Mouse (Mus musculus): ENCODE results near the gene Hbb-bh1. TPM values are rescaled to one million over a fixed set of nuclear protein-coding genes. Genes with fewer than 3 reads are reported as not detected.

The Hbb-bh1 gene
- polyA plus RNA-seq, 1 experiment from 2014 or later: 6.2 TPM

Other genes with a start within 250 kb of the Hbb-bh1 start
- gene Olfr619, start 242.6 kb downstream of the Hbb-bh1 start, polyA plus RNA-seq (2014; fragmentation: Nextera tagmentation; extraction: Ambion mirVana): not detected in 2 replicates
- gene Olfr620, start 230.6 kb downstream of the Hbb-bh1 start, polyA plus RNA-seq (2014; fragmentation: Nextera tagmentation; extraction: Ambion mirVana): not detected in 2 replicates
- gene Olfr622, start 200.5 kb downstream of the Hbb-bh1 start, polyA plus RNA-seq (2014; fragmentation: Nextera tagmentation; extraction: Ambion mirVana): not detected in 2 replicates
- gene Olfr623, start 179.5 kb downstream of the Hbb-bh1 start, polyA plus RNA-seq (2014; fragmentation: Nextera tagmentation; extraction: Ambion mirVana): not detected in 2 replicates
- gene Olfr624, start 172.0 kb downstream of the Hbb-bh1 start, polyA plus RNA-seq (2014; fragmentation: Nextera tagmentation; extraction: Ambion mirVana): 0.04 TPM in 1 of 2 replicates, not detected in the other
- gene Olfr625-ps1, start 160.4 kb downstream of the Hbb-bh1 start, polyA plus RNA-seq (2014; fragmentation: Nextera tagmentation; extraction: Ambion mirVana): not detected in 2 replicates
- gene Olfr243, start 128.5 kb downstream of the Hbb-bh1 start, polyA plus RNA-seq (2014; fragmentation: Nextera tagmentation; extraction: Ambion mirVana): not detected in 2 replicates
- gene Olfr628, start 112.8 kb downstream of the Hbb-bh1 start, polyA plus RNA-seq (2014; fragmentation: Nextera tagmentation; extraction: Ambion mirVana): not detected in 2 replicates
- gene Olfr629, start 98.2 kb downstream of the Hbb-bh1 start, polyA plus RNA-seq (2014; fragmentation: Nextera tagmentation; extraction: Ambion mirVana): not detected in 2 replicates
- not detected in 2 replicates for gene Olfr630, start 85.8 kb downstream of the Hbb-bh1 start, polyA plus RNA-seq (2014; fragmentation: Nextera tagmentation; extraction: Ambion mirVana)
- not detected in 2 replicates for gene Olfr69, start 71.6 kb downstream of the Hbb-bh1 start, polyA plus RNA-seq (2014; fragmentation: Nextera tagmentation; extraction: Ambion mirVana)
- gene Olfr68, start 63.5 kb downstream of the Hbb-bh1 start, polyA plus RNA-seq (2014; fragmentation: Nextera tagmentation; extraction: Ambion mirVana): not detected in 2 replicates
- not detected in 2 replicates for gene Olfr67, start 51.3 kb downstream of the Hbb-bh1 start, polyA plus RNA-seq (2014; fragmentation: Nextera tagmentation; extraction: Ambion mirVana)
- gene Hbb-bt, start 29.2 kb downstream of the Hbb-bh1 start, polyA plus RNA-seq (2014; fragmentation: Nextera tagmentation; extraction: Ambion mirVana): 1,564 and 1,619 TPM in 2 replicates
- 3,670 and 3,888 TPM in 2 replicates for gene Hbb-bs, start 15.1 kb downstream of the Hbb-bh1 start, polyA plus RNA-seq (2014; fragmentation: Nextera tagmentation; extraction: Ambion mirVana)
- gene Hbb-bh2, start 2.6 kb downstream of the Hbb-bh1 start, polyA plus RNA-seq (2014; fragmentation: Nextera tagmentation; extraction: Ambion mirVana): not detected in 2 replicates
- 616 and 882 TPM in 2 replicates for gene Hbb-y, start 10.1 kb upstream of the Hbb-bh1 start, polyA plus RNA-seq (2014; fragmentation: Nextera tagmentation; extraction: Ambion mirVana)
- not detected in 2 replicates for gene Olfr66, start 43.1 kb upstream of the Hbb-bh1 start, polyA plus RNA-seq (2014; fragmentation: Nextera tagmentation; extraction: Ambion mirVana)
- not detected in 2 replicates for gene Olfr64, start 51.3 kb upstream of the Hbb-bh1 start, polyA plus RNA-seq (2014; fragmentation: Nextera tagmentation; extraction: Ambion mirVana)
- gene Olfr65, start 60.3 kb upstream of the Hbb-bh1 start, polyA plus RNA-seq (2014; fragmentation: Nextera tagmentation; extraction: Ambion mirVana): not detected in 2 replicates
- gene Olfr631, start 85.7 kb upstream of the Hbb-bh1 start, polyA plus RNA-seq (2014; fragmentation: Nextera tagmentation; extraction: Ambion mirVana): not detected in 2 replicates
- not detected in 2 replicates for gene Olfr632, start 91.2 kb upstream of the Hbb-bh1 start, polyA plus RNA-seq (2014; fragmentation: Nextera tagmentation; extraction: Ambion mirVana)
- gene Olfr633, start 101.3 kb upstream of the Hbb-bh1 start, polyA plus RNA-seq (2014; fragmentation: Nextera tagmentation; extraction: Ambion mirVana): not detected in 2 replicates
- not detected in 2 replicates for gene Olfr635, start 128.0 kb upstream of the Hbb-bh1 start, polyA plus RNA-seq (2014; fragmentation: Nextera tagmentation; extraction: Ambion mirVana)
- gene Olfr638, start 155.6 kb upstream of the Hbb-bh1 start, polyA plus RNA-seq (2014; fragmentation: Nextera tagmentation; extraction: Ambion mirVana): not detected in 2 replicates
- gene Olfr639, start 174.1 kb upstream of the Hbb-bh1 start, polyA plus RNA-seq (2014; fragmentation: Nextera tagmentation; extraction: Ambion mirVana): 0.03 TPM in 1 of 2 replicates, not detected in the other
- not detected in 2 replicates for gene Olfr640, start 182.4 kb upstream of the Hbb-bh1 start, polyA plus RNA-seq (2014; fragmentation: Nextera tagmentation; extraction: Ambion mirVana)
- gene Olfr641, start 192.3 kb upstream of the Hbb-bh1 start, polyA plus RNA-seq (2014; fragmentation: Nextera tagmentation; extraction: Ambion mirVana): not detected in 2 replicates
- not detected in 2 replicates for gene Olfr642, start 209.5 kb upstream of the Hbb-bh1 start, polyA plus RNA-seq (2014; fragmentation: Nextera tagmentation; extraction: Ambion mirVana)
- not detected in 2 replicates for gene 4930516K23Rik, start 218.3 kb upstream of the Hbb-bh1 start, polyA plus RNA-seq (2014; fragmentation: Nextera tagmentation; extraction: Ambion mirVana)
- not detected in 2 replicates for gene Olfr644, start 228.7 kb upstream of the Hbb-bh1 start, polyA plus RNA-seq (2014; fragmentation: Nextera tagmentation; extraction: Ambion mirVana)
- not detected in 2 replicates for gene Olfr645, start 242.3 kb upstream of the Hbb-bh1 start, polyA plus RNA-seq (2014; fragmentation: Nextera tagmentation; extraction: Ambion mirVana)